Mouse (Mus musculus): ENCODE results near the gene Cd83.

DNA sequence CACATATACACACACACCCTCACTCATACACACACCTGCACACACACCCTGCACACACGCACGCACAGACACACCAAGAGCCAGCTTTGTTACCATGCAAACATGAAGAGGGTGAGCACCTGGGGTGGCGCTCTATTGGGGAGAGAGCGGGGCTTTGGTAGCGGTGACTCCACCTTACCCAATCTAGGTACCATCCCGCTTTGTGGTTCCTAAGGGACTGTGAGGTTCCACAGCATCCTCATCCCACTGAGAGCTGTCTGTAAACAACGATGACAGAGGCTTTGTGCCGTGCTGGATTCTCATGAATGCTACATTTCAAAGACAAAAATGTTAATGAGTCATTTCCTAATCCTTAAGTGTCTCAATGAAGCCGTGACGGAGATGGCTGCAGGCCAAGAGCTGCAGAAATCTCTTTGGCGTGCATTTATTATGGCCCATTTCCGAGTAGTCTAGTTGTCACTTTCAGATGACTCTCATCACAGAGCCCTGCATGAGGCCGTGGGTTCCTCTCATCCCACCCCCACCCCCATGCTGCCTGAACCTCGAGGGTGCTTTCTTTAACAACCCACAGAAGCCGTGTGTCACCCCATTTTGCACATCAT lies 10.5 kb upstream of the Cd83 start:
- no peak for TF ChIP-seq EP300 (IDR thresholded peaks at IDR 0.05; ENCODE audit: low read depth)
- TF ChIP-seq CTCF (IDR thresholded peaks at IDR 0.05; ENCODE audit: low read depth): no peak

Data from heart, postnatal 0 days (tissue).